Mouse (Mus musculus): Measurements from ENCODE around the gene Tfdp2. TPM values are rescaled to one million over a fixed set of nuclear protein-coding genes. Genes with fewer than 3 reads are reported as not detected.

Tfdp2 gene
- total RNA-seq, 2 experiments from 2014 or later, result 32.0 to 33.1 TPM

GRCm38 (mm10) chr9:96235477-96235876 is 39.4 kb downstream of the Tfdp2 start:
- H3K4me3 ChIP-seq, result no peak overlapping the region
- DNase-seq (ENCODE audit: extremely low spot score in 1 of 2, low spot score in 2 of 2), result no peak
- intact Hi-C loops (cut with DNase I), result no loop called here
- no peak overlapping the region for H3K27ac ChIP-seq
- no peak for TF ChIP-seq CTCF (IDR thresholded peaks at IDR 0.05)

GRCm38 (mm10) chr9:96237391-96237790 is 41.3 kb downstream of the Tfdp2 start:
- Histone ChIP-seq H3K27ac (no peak overlapping the region), H3K4me3 (no peak overlapping the region)
- TF ChIP-seq CTCF (IDR thresholded peaks at IDR 0.05), result no peak
- intact Hi-C loops (cut with DNase I), result no loop called here
- DNase-seq (ENCODE audit: extremely low spot score in 1 of 2, low spot score in 2 of 2), result no peak

DNA sequence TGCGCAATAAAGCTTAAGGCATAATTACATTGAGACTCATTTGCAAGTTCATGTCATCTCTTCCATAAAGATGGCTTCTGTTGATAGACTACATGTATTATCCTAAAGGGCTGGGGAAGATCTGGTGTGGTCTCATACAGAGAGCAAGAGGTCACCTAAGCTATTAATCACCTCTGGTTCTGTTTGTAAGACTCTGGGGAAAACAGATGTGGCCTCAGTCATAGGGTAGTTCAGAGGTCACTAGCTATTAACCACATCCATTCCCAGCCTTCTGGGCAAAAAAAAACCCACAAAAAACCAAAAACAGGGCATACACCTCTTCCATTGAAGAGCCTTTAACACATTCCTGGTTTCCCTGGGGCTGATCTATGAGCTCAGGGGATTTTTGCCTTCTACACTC is 42.2 kb downstream of the Tfdp2 start:
- TF ChIP-seq CTCF (IDR thresholded peaks at IDR 0.05), result no peak
- no peak for DNase-seq (ENCODE audit: extremely low spot score in 1 of 2, low spot score in 2 of 2)
- Histone ChIP-seq H3K4me3 (no peak overlapping the region), H3K27ac (no peak overlapping the region)
- intact Hi-C loops (cut with DNase I), result no loop called here

GRCm38 (mm10) chr9:96241134-96242097 is 45.3 kb downstream of the Tfdp2 start:
- intact Hi-C loops (cut with DNase I), result no loop called here
- no peak for DNase-seq (ENCODE audit: extremely low spot score in 1 of 2, low spot score in 2 of 2)
- Histone ChIP-seq H3K27ac (no peak overlapping the region), H3K4me3 (no peak overlapping the region)
- TF ChIP-seq CTCF (IDR thresholded peaks at IDR 0.05), result no peak

- Histone ChIP-seq H3K4me3 (no peak overlapping the region), H3K27ac (no peak overlapping the region)
- intact Hi-C loops (cut with DNase I), result no loop called here
- DNase-seq (ENCODE audit: extremely low spot score in 1 of 2, low spot score in 2 of 2), result no peak
- TF ChIP-seq CTCF (IDR thresholded peaks at IDR 0.05), result no peak
These were observed 47.8 kb downstream of the Tfdp2 start for GRCm38 (mm10) chr9:96243915-96244314.

- TF ChIP-seq CTCF (IDR thresholded peaks at IDR 0.05), result no peak
- intact Hi-C loops (cut with DNase I), result no loop called here
- H3K27ac ChIP-seq, result no peak overlapping the region
- DNase-seq (ENCODE audit: extremely low spot score in 1 of 2, low spot score in 2 of 2), result no peak
- no peak overlapping the region for H3K4me3 ChIP-seq
These were observed 58.7 kb downstream of the Tfdp2 start for GRCm38 (mm10) chr9:96254812-96255211.

- intact Hi-C loops (cut with DNase I), result no loop called here
- Histone ChIP-seq H3K4me3 (no peak overlapping the region), H3K27ac (no peak overlapping the region)
- TF ChIP-seq CTCF (IDR thresholded peaks at IDR 0.05), result no peak
- DNase-seq (ENCODE audit: extremely low spot score in 1 of 2, low spot score in 2 of 2), result no peak
These were observed 62.4 kb downstream of the Tfdp2 start for GRCm38 (mm10) chr9:96258478-96258877.

GRCm38 (mm10) chr9:96259017-96259512 is 63.0 kb downstream of the Tfdp2 start:
- Histone ChIP-seq H3K4me3 (peak overlapping the region; percentile 42), H3K27ac (peak overlapping the region; percentile 10; the same call in 1 of the 2 replicates)
- no peak; the same call in none of the 2 replicates for TF ChIP-seq CTCF (IDR thresholded peaks at IDR 0.05)
- DNase-seq (ENCODE audit: extremely low spot score in 1 of 2, low spot score in 2 of 2), result peak in 1 of 2 experiments; percentile 12
- intact Hi-C loops (cut with DNase I), result no loop called here

GRCm38 (mm10) chr9:96259753-96260520 is 63.9 kb downstream of the Tfdp2 start:
- peak overlapping the region; percentile 42 for H3K4me3 ChIP-seq
- DNase-seq (ENCODE audit: extremely low spot score in 1 of 2, low spot score in 2 of 2), result peak; percentile 36 to 37
- H3K27ac ChIP-seq, result no peak overlapping the region
- TF ChIP-seq CTCF (IDR thresholded peaks at IDR 0.05), result no peak
- intact Hi-C loops (cut with DNase I), result no loop called here

DNA sequence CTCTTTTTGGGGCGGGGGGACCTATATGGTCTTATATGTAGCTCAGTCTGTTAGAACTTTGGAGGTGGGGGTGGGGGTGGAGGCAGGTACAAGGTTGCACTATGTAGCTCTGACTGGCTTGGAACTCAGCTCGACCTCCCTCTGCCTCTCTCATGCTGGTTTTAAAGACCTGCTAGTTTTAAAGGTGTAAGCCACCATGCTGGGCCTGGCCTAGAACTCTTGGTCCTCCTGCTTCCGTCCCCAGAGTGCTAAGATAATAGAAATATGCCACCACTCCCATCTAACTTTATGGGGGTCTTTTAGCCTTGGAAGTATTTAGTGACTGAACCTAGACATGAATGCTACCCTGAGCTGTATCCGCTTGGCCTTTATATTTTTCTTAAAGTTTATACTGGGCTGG is 65.0 kb downstream of the Tfdp2 start:
- TF ChIP-seq CTCF (IDR thresholded peaks at IDR 0.05), result no peak
- intact Hi-C loops (cut with DNase I), result no loop called here
- Histone ChIP-seq H3K4me3 (no peak overlapping the region), H3K27ac (no peak overlapping the region)
- DNase-seq (ENCODE audit: extremely low spot score in 1 of 2, low spot score in 2 of 2), result no peak

- no peak overlapping the region for H3K4me3 ChIP-seq
- no peak; the same call in none of the 2 replicates for TF ChIP-seq CTCF (IDR thresholded peaks at IDR 0.05)
- intact Hi-C loops (cut with DNase I), result no loop called here
- DNase-seq (ENCODE audit: extremely low spot score in 1 of 2, low spot score in 2 of 2), result no peak
- no peak overlapping the region for H3K27ac ChIP-seq
These were observed 65.9 kb downstream of the Tfdp2 start for GRCm38 (mm10) chr9:96261980-96262379.
